Mouse (Mus musculus) right cerebral cortex, postnatal 4 days (tissue): ENCODE results near the gene Spata17.

ENCODE experiments used
- DNase-seq: peaks from one replicate; pipeline ENCODE4 v3.0.0-alpha.2; 2022

The Spata17 gene

GRCm38 (mm10) chr1:187215181-187216116, at the start of gene Spata17, which contains the start of gene Gpatch2:
TSS of gene Spata17 (minus strand) at chr1:187215465.
TSS of gene Gpatch2 (plus strand) at chr1:187215508.
- peak; percentile 69 for DNase-seq

- DNase-seq, result no peak
Measured at GRCm38 (mm10) chr1:187258756-187259155, 43.5 kb upstream of the Spata17 start.

GRCm38 (mm10) chr1:187250741-187251262, 35.5 kb upstream of the Spata17 start:
- no peak for DNase-seq

GRCm38 (mm10) chr1:187244734-187245133, 29.5 kb upstream of the Spata17 start:
- no peak for DNase-seq

GRCm38 (mm10) chr1:187241329-187241728, 26.1 kb upstream of the Spata17 start:
- DNase-seq, result no peak

GRCm38 (mm10) chr1:187240304-187240703, 25.0 kb upstream of the Spata17 start:
- no peak for DNase-seq

- DNase-seq, result no peak
Measured at GRCm38 (mm10) chr1:187238061-187238460, 22.8 kb upstream of the Spata17 start.

GRCm38 (mm10) chr1:187236296-187236695, 21.0 kb upstream of the Spata17 start:
- DNase-seq, result no peak

GRCm38 (mm10) chr1:187235161-187235560, 19.9 kb upstream of the Spata17 start:
- no peak for DNase-seq

- no peak for DNase-seq
Measured at GRCm38 (mm10) chr1:187232996-187233615, 17.8 kb upstream of the Spata17 start.

- DNase-seq, result no peak
Measured at GRCm38 (mm10) chr1:187232196-187232955, 17.1 kb upstream of the Spata17 start.

GRCm38 (mm10) chr1:187230255-187230654, 15.0 kb upstream of the Spata17 start:
- no peak for DNase-seq

- no peak for DNase-seq
Measured at GRCm38 (mm10) chr1:187228414-187229146, 13.3 kb upstream of the Spata17 start.

GRCm38 (mm10) chr1:187226328-187227025, 11.2 kb upstream of the Spata17 start:
- DNase-seq, result no peak

GRCm38 (mm10) chr1:187220756-187221155, 5.5 kb upstream of the Spata17 start:
- no peak for DNase-seq

- DNase-seq, result no peak
Measured at GRCm38 (mm10) chr1:187216620-187217410, 1.6 kb upstream of the Spata17 start.

- DNase-seq, result no peak
Measured at GRCm38 (mm10) chr1:187210736-187211135, 4.5 kb downstream of the Spata17 start.

GRCm38 (mm10) chr1:187209496-187209895, 5.8 kb downstream of the Spata17 start:
- no peak for DNase-seq

GRCm38 (mm10) chr1:187205506-187205905, 9.8 kb downstream of the Spata17 start:
- DNase-seq, result no peak

- no peak for DNase-seq
Measured at GRCm38 (mm10) chr1:187178546-187178945, 36.7 kb downstream of the Spata17 start.

GRCm38 (mm10) chr1:187175991-187176390, 39.3 kb downstream of the Spata17 start:
- no peak for DNase-seq
